ENCODE assay signal across 23 mouse cellular contexts in the genomic region with DNA sequence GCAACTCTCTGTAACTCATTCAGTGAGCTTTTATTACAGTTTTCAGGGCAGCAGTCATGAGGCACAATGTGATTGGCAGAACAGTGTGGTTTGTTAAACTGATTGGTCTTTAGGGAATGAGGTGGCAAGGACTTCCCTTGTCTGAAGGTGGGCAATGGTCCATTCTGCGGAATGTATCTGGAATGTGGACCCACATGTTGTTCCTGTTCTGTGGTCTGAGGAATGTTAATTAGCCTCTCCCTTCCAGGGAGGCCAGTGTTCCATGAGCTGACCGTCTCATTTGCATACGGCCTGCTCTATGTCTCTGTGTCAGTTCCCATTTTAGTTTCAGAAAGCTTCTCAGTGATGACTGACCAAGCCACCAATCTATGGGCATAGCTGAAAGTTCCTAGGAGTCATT.
"Had no signal": no experiment of that assay in that cellular context is flagged by ENCODE, and none has a peak within 500 bp of the region (broad histone marks: within the 10 kb centered on the region; RNA-seq: fewer than 3 reads in every experiment).

No protein-coding gene starts in this region.

- H3K27ac ChIP-seq: layer of hippocampus, adult 2 months; limb, embryonic 12.5 days; limb, embryonic 15.5 days; liver, embryonic 14.5 days; macrophage; midbrain, embryonic 12.5 days; midbrain, embryonic 15.5 days; neural tube, embryonic 12.5 days; neural tube, embryonic 15.5 days; stomach, postnatal 0 days had no signal

- H3K4me3 ChIP-seq: layer of hippocampus, adult 2 months; limb, embryonic 12.5 days; limb, embryonic 15.5 days; midbrain, embryonic 12.5 days; midbrain, embryonic 15.5 days; neural tube, embryonic 12.5 days; neural tube, embryonic 15.5 days had no signal

- H3K9me3 ChIP-seq: limb, embryonic 15.5 days; midbrain, embryonic 12.5 days; midbrain, embryonic 15.5 days; neural tube, embryonic 12.5 days; neural tube, embryonic 15.5 days had no signal

- H3K9ac ChIP-seq: limb, embryonic 12.5 days; limb, embryonic 15.5 days; liver, embryonic 14.5 days; liver, postnatal 0 days; lung, embryonic 14.5 days; midbrain, embryonic 12.5 days; midbrain, embryonic 15.5 days; neural tube, embryonic 12.5 days; neural tube, embryonic 15.5 days had no signal

- ATAC-seq: inflammation-experienced regulatory T-cells, adult 6 months; intestine, embryonic 16.5 days; liver, postnatal 0 days; lung, postnatal 0 days; midbrain, embryonic 15.5 days had no signal

- H3K4me1 ChIP-seq: limb, embryonic 12.5 days; limb, embryonic 15.5 days; midbrain, embryonic 12.5 days; midbrain, embryonic 15.5 days; neural tube, embryonic 12.5 days; neural tube, embryonic 15.5 days had no signal

- H3K27me3 ChIP-seq: limb, embryonic 12.5 days; limb, embryonic 15.5 days; midbrain, embryonic 12.5 days; midbrain, embryonic 15.5 days; neural tube, embryonic 12.5 days; neural tube, embryonic 15.5 days had no signal

- H3K4me2 ChIP-seq: limb, embryonic 12.5 days; limb, embryonic 15.5 days; liver, embryonic 11.5 days; lung, embryonic 14.5 days; midbrain, embryonic 12.5 days; midbrain, embryonic 15.5 days; neural tube, embryonic 12.5 days; neural tube, embryonic 15.5 days had no signal

- H3K36me3 ChIP-seq: limb, embryonic 12.5 days; limb, embryonic 15.5 days; midbrain, embryonic 12.5 days; midbrain, embryonic 15.5 days; neural tube, embryonic 12.5 days; neural tube, embryonic 15.5 days had no signal

- DNase-seq: layer of hippocampus, adult 9-11 months; liver, postnatal 0 days; lung, embryonic 14.5 days; right cerebral cortex, adult 18-20 months; right cerebral cortex, postnatal 14 days; right cerebral cortex, postnatal 4 days; thymus, adult 2 months; thymus, postnatal 14 days; thymus, postnatal 4 days had no signal
